ENCODE assay signal across 28 mouse cellular contexts in the genomic region with DNA sequence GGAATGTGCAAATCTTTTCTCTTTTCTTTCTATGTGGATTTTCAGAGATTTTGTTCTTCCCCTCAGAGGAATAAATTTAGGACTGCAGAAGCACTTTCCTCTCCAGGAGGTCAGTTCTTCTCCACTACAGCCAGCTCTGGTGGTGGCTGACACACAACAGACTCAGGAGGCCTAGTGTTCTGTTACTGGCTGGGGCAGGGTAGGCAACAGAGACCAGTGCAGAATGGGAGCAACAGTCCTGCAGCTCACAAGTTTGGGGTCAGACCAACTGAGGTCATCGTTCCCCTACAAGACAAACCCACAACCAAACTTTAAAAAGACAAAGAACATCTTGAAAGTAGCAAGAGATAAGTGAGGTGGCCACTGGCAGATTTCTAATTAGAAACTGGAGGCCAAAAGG. TPM values are rescaled to one million over a fixed set of nuclear protein-coding genes. Genes with fewer than 3 reads are reported as not detected.
DNase-seq lines count a peak whose midpoint lies in the region; ATAC-seq and TF ChIP-seq lines count a peak whose summit lies in the region.
"Had no signal": no experiment of that assay in that cellular context is flagged by ENCODE, and none has a peak within 500 bp of the region (broad histone marks: within the 10 kb centered on the region; RNA-seq: fewer than 3 reads in every experiment).

No protein-coding gene starts in this region.

- DNase-seq in heart, adult 11 months = peak; percentile 82
- no peak for DNase-seq in heart, adult 8-10 months (ENCODE audit: low spot score)
- DNase-seq in lung, embryonic 14.5 days = no peak
- DNase-seq in lung, adult 2 months = no peak
- DNase-seq in lung, postnatal 0 days (ENCODE audit: low spot score) = no peak
- no peak for DNase-seq in lung, postnatal 4 days
- DNase-seq in stomach, postnatal 0 days (ENCODE audit: low spot score) = peak; percentile 8
- DNase-seq: adrenal gland, adult 8-10 months; adrenal gland, postnatal 25 days; cerebellum, adult 11-12 months; cerebellum, adult 8-10 months; cerebellum, postnatal 10 days; cerebellum, postnatal 36 days; embryo, embryonic 11 days; gastrocnemius, postnatal 25 days; heart, postnatal 14 days; heart, postnatal 4 days had no signal

- TF ChIP-seq CTCF in lung, embryonic 14.5 days (IDR thresholded peaks at IDR 0.05; ENCODE audit: low read depth) = no peak
- TF ChIP-seq CTCF in lung, adult 2 months (IDR thresholded peaks at IDR 0.05; ENCODE audit: insufficient read depth, low read length) = no peak
- no peak for TF ChIP-seq CTCF in lung, postnatal 0 days (IDR thresholded peaks at IDR 0.05)
- no peak for TF ChIP-seq CTCF in stomach, postnatal 0 days (IDR thresholded peaks at IDR 0.05; ENCODE audit: low read depth)

- 73% methylated on average over 1 of the region's 1 CpGs for WGBS in lung, embryonic 14.5 days
- WGBS in lung, adult 2 months = 70% methylated on average over 1 of the region's 1 CpGs
- WGBS in lung, postnatal 0 days = 71% methylated on average over 1 of the region's 1 CpGs
- 90% methylated on average over 1 of the region's 1 CpGs for WGBS in stomach, postnatal 0 days

- H3K4me3 ChIP-seq in lung, embryonic 14.5 days (ENCODE audit: low read depth, low read length) = no peak overlapping the region
- H3K4me3 ChIP-seq in lung, adult 2 months (replicated peaks; ENCODE audit: extremely low read depth, low read depth, low read length) = no peak overlapping the region
- H3K4me3 ChIP-seq in lung, postnatal 0 days (ENCODE audit: low read depth, low read length) = no peak overlapping the region
- no peak overlapping the region for H3K4me3 ChIP-seq in stomach, postnatal 0 days (ENCODE audit: low read depth, low read length)
- H3K4me3 ChIP-seq: embryonic facial prominence, embryonic 10.5 days; embryonic facial prominence, embryonic 13.5 days; erythroblast, embryonic 14.5 days; forebrain, embryonic 12.5 days; forebrain, embryonic 15.5 days; heart, embryonic 13.5 days had no signal

- TF ChIP-seq EP300 in lung, postnatal 0 days (IDR thresholded peaks at IDR 0.05) = no peak
- TF ChIP-seq EP300 in stomach, postnatal 0 days (optimal IDR thresholded peaks at IDR 0.05) = no peak

- no peaks in the 10 kb centered on the region for H3K9me3 ChIP-seq in lung, embryonic 14.5 days (ENCODE audit: low read depth, low read length)
- H3K9me3 ChIP-seq in lung, postnatal 0 days (ENCODE audit: low read length) = no peaks in the 10 kb centered on the region
- no peaks in the 10 kb centered on the region for H3K9me3 ChIP-seq in stomach, postnatal 0 days (ENCODE audit: control insufficient read depth, low read length)
- H3K9me3 ChIP-seq: embryonic facial prominence, embryonic 10.5 days; embryonic facial prominence, embryonic 13.5 days; forebrain, embryonic 12.5 days; forebrain, embryonic 15.5 days; heart, embryonic 13.5 days had no signal

- H3K27me3 ChIP-seq in lung, embryonic 14.5 days (ENCODE audit: insufficient read depth, low read length) = no peaks in the 10 kb centered on the region
- no peaks in the 10 kb centered on the region for H3K27me3 ChIP-seq in lung, postnatal 0 days (replicated peaks; ENCODE audit: insufficient read depth, low read length)
- H3K27me3 ChIP-seq in stomach, postnatal 0 days (ENCODE audit: control insufficient read depth, insufficient read depth, low read length) = no peaks in the 10 kb centered on the region
- H3K27me3 ChIP-seq: embryonic facial prominence, embryonic 13.5 days; forebrain, embryonic 12.5 days; forebrain, embryonic 15.5 days; heart, embryonic 13.5 days had no signal

- ATAC-seq in lung, embryonic 14.5 days (ENCODE audit: insufficient read depth) = peak; percentile 56; the same call in 1 of the 2 replicates
- ATAC-seq in lung, postnatal 0 days = peak; percentile 47; the same call in 1 of the 2 replicates
- no peak for ATAC-seq in stomach, postnatal 0 days (ENCODE audit: low FRiP score, low TSS enrichment)
- ATAC-seq: activated CD4-positive, CD25-positive, alpha-beta regulatory T cell, adult 4 months; forebrain, embryonic 15.5 days had no signal

- H3K9ac ChIP-seq in lung, embryonic 14.5 days = no peak overlapping the region
- no peak overlapping the region for H3K9ac ChIP-seq in lung, postnatal 0 days (replicated peaks; ENCODE audit: low read depth)
- no peak overlapping the region for H3K9ac ChIP-seq in stomach, postnatal 0 days (ENCODE audit: low read length)
- H3K9ac ChIP-seq: embryonic facial prominence, embryonic 13.5 days; forebrain, embryonic 12.5 days; forebrain, embryonic 15.5 days; heart, embryonic 13.5 days; hindbrain, embryonic 14.5 days had no signal

- H3K36me3 ChIP-seq in lung, embryonic 14.5 days (ENCODE audit: insufficient read depth) = no peaks in the 10 kb centered on the region
- no peaks in the 10 kb centered on the region for H3K36me3 ChIP-seq in lung, postnatal 0 days (ENCODE audit: insufficient read depth, low read length)
- H3K36me3 ChIP-seq in stomach, postnatal 0 days (ENCODE audit: control insufficient read depth, insufficient read depth, low read length) = no peaks in the 10 kb centered on the region
- H3K36me3 ChIP-seq: embryonic facial prominence, embryonic 10.5 days; forebrain, embryonic 12.5 days; forebrain, embryonic 15.5 days had no signal

- no peak overlapping the region for H3K4me2 ChIP-seq in lung, embryonic 14.5 days
- no peak overlapping the region for H3K4me2 ChIP-seq in lung, postnatal 0 days (replicated peaks; ENCODE audit: low read depth, low read length)
- no peak overlapping the region for H3K4me2 ChIP-seq in stomach, postnatal 0 days (replicated peaks; ENCODE audit: low read depth)
- H3K4me2 ChIP-seq: embryonic facial prominence, embryonic 13.5 days; forebrain, embryonic 12.5 days; forebrain, embryonic 15.5 days; heart, embryonic 13.5 days; hindbrain, embryonic 14.5 days had no signal

- no peaks in the 10 kb centered on the region for H3K4me1 ChIP-seq in lung, embryonic 14.5 days (ENCODE audit: insufficient read depth)
- H3K4me1 ChIP-seq in lung, adult 2 months (ENCODE audit: control insufficient read depth, insufficient read depth, low read length) = peaks cover 2% of the 10 kb centered on the region; the same call in 1 of the 2 replicates
- H3K4me1 ChIP-seq in lung, postnatal 0 days (ENCODE audit: insufficient read depth, low read depth, low read length) = peaks cover under 1% of the 10 kb centered on the region; the same call in 1 of the 2 replicates
- no peaks in the 10 kb centered on the region for H3K4me1 ChIP-seq in stomach, postnatal 0 days (replicated peaks; ENCODE audit: control insufficient read depth, insufficient read depth)
- H3K4me1 ChIP-seq: embryonic facial prominence, embryonic 10.5 days; embryonic facial prominence, embryonic 13.5 days; forebrain, embryonic 12.5 days; forebrain, embryonic 15.5 days had no signal

- peak overlapping the region; percentile 5; the same call in 1 of the 2 replicates for H3K27ac ChIP-seq in lung, embryonic 14.5 days (ENCODE audit: low read depth)
- H3K27ac ChIP-seq in lung, postnatal 0 days (ENCODE audit: low read length) = peak overlapping the region; percentile 55
- H3K27ac ChIP-seq in stomach, postnatal 0 days (replicated peaks) = no peak overlapping the region
- H3K27ac ChIP-seq: embryonic facial prominence, embryonic 10.5 days; embryonic facial prominence, embryonic 13.5 days; forebrain, embryonic 12.5 days; forebrain, embryonic 15.5 days; heart, embryonic 13.5 days; hindbrain, embryonic 14.5 days had no signal

- TF ChIP-seq POLR2A in lung, adult 2 months (IDR thresholded peaks at IDR 0.05; ENCODE audit: borderline replicate concordance, extremely low read depth, low read depth, low read length) = no peak

RNA-seq across cellular contexts. Expression of gene Tmem171, which starts 16.0 kb away (rescaled TPM):
- 1 to 10 TPM; 3.5 to 8.8 (median 4.3) TPM for total RNA-seq in heart, adult 8-10 months (2022)
- polyA plus RNA-seq in lung, embryonic 14.5 days (2014; fragmentation: Nextera tagmentation; extraction: Ambion mirVana) = 13.9 and 15.4 TPM in 2 replicates
- polyA plus RNA-seq in lung, adult 2 months (2012; rRNA removed) = 3.6 and 6.6 TPM in 2 replicates
- 20.1 and 22.1 TPM in 2 replicates for polyA plus RNA-seq in lung, postnatal 0 days (2015; fragmentation: Nextera tagmentation; extraction: Ambion mirVana)
- 27.4 and 29.6 TPM in 2 replicates for polyA plus RNA-seq in stomach, postnatal 0 days (2015; fragmentation: Nextera tagmentation; extraction: Ambion mirVana)
- total RNA-seq: adrenal gland, postnatal 25 days; ES-E14 had no signal
- polyA plus RNA-seq: brain, embryonic 14.5 days; embryonic facial prominence, embryonic 10.5 days; erythroblast, embryonic 14.5 days; forebrain, embryonic 12.5 days; forebrain, embryonic 15.5 days; hindbrain, embryonic 11.5 days; hindbrain, embryonic 14.5 days had no signal

Comparison
In these comparisons a context has a peak if more than half of its experiments do, and no peak if none do; other contexts are left out.
1. DNase-seq: peak in heart, adult 11 months (single experiment) and stomach, postnatal 0 days (single experiment); none in heart, adult 8-10 months (single experiment), lung, embryonic 14.5 days (single experiment), lung, adult 2 months (single experiment), lung, postnatal 0 days (single experiment) and lung, postnatal 4 days (0 of 2).